Mouse (Mus musculus) brain, embryonic 14.5 days (tissue): ENCODE measurements at regions not wholly inside any gene's neighbourhood (a gene's known extent, or its start where the extent isn't known, plus 50 kb on each side); places are given as distances from the start of the nearest gene placed in this dataset.
"Not testable (repeated sequence)": the region's sequence is repeated elsewhere in the genome, so short reads cannot be mapped to it uniquely, and the experiment has no call there.

Experiments
- DNase-seq: peaks from one replicate; pipeline ENCODE4 v3.0.0-alpha.2; 2011; ENCODE audit warnings: low read depth
- CTCF ChIP-seq: fragments of 200-500 bp; IDR thresholded peaks from 2 replicates; pipeline ENCODE4 v1.5.1; 2012; ENCODE audit warnings: inconsistent platforms, mild to moderate bottlenecking, moderate library complexity, borderline replicate concordance; ENCODE audit not compliant: insufficient read depth, insufficient read length; ENCODE audit errors: extremely low read depth
- POLR2A ChIP-seq: fragments of 200-500 bp; IDR thresholded peaks from 2 replicates; pipeline ENCODE4 v1.6.1; 2012; ENCODE audit warnings: mild to moderate bottlenecking, inconsistent platforms, borderline replicate concordance; ENCODE audit not compliant: poor library complexity, insufficient read depth, insufficient read length, severe bottlenecking; ENCODE audit errors: extremely low read depth

- not testable (repeated sequence) for DNase-seq
Observed at GRCm38 (mm10) chr6:19135166-19135565, 269.0 kb downstream of the Ankrd7 start.

- no peak for DNase-seq
- no peak for TF ChIP-seq CTCF
- no peak for TF ChIP-seq POLR2A
Observed at GRCm38 (mm10) chr6:19163492-19163891, 297.4 kb downstream of the Ankrd7 start.

- TF ChIP-seq POLR2A: no peak
- no peak for TF ChIP-seq CTCF
- peak; percentile 5 for DNase-seq
Observed at GRCm38 (mm10) chr6:19164181-19164580, 298.1 kb downstream of the Ankrd7 start.
